Mouse (Mus musculus) T-cell, adult 2 months (primary cell): ENCODE measurements around the gene Nwd1.
A peak's percentile ranks its signal among the peaks of the same experiment; 100 is the strongest.
"Not testable (repeated sequence)": the region's sequence is repeated elsewhere in the genome, so short reads cannot be mapped to it uniquely, and the experiment has no call there.

Experiments used
- DNase-seq: peaks from one replicate; pipeline ENCODE4 v3.0.0; 2022; ENCODE audit warnings: low spot score

Nwd1 gene

GRCm38 (mm10) chr8:72646060-72646767, at the start of gene Nwd1:
Nwd1 (plus strand) TSS chr8:72646711.
- peak; percentile 14 for DNase-seq

- DNase-seq, result no peak
Measured at GRCm38 (mm10) chr8:72642885-72643284, 3.6 kb upstream of the Nwd1 start.

GRCm38 (mm10) chr8:72644601-72645000, 1.9 kb upstream of the Nwd1 start:
- DNase-seq, result no peak

- no peak for DNase-seq
Measured at GRCm38 (mm10) chr8:72646768-72647143, 245 bp downstream of the Nwd1 start.

GRCm38 (mm10) chr8:72650697-72651096, 4.2 kb downstream of the Nwd1 start:
- no peak for DNase-seq

- peak; percentile 2 for DNase-seq
Measured at GRCm38 (mm10) chr8:72654565-72655521, 8.3 kb downstream of the Nwd1 start.

GRCm38 (mm10) chr8:72655522-72655912, 9.0 kb downstream of the Nwd1 start:
- no peak for DNase-seq

GRCm38 (mm10) chr8:72659967-72660366, 13.5 kb downstream of the Nwd1 start:
- no peak for DNase-seq

- DNase-seq, result no peak
Measured at GRCm38 (mm10) chr8:72664107-72664652, 17.7 kb downstream of the Nwd1 start.

- DNase-seq, result no peak
Measured at GRCm38 (mm10) chr8:72664757-72665156, 18.2 kb downstream of the Nwd1 start.

GRCm38 (mm10) chr8:72665405-72665804, 18.9 kb downstream of the Nwd1 start:
- no peak for DNase-seq

GRCm38 (mm10) chr8:72668925-72669324, 22.4 kb downstream of the Nwd1 start:
- DNase-seq, result no peak

GRCm38 (mm10) chr8:72672802-72673201, 26.3 kb downstream of the Nwd1 start:
- DNase-seq, result no peak

- no peak for DNase-seq
Measured at GRCm38 (mm10) chr8:72674184-72674583, 27.7 kb downstream of the Nwd1 start.

- DNase-seq, result no peak
Measured at GRCm38 (mm10) chr8:72676436-72676835, 29.9 kb downstream of the Nwd1 start.

GRCm38 (mm10) chr8:72676844-72677243, 30.3 kb downstream of the Nwd1 start:
- DNase-seq, result not testable (repeated sequence)

- no peak for DNase-seq
Measured at GRCm38 (mm10) chr8:72677331-72677730, 30.8 kb downstream of the Nwd1 start.

GRCm38 (mm10) chr8:72680133-72680532, 33.6 kb downstream of the Nwd1 start:
- peak; percentile 39 for DNase-seq

- no peak for DNase-seq
Measured at GRCm38 (mm10) chr8:72682051-72682687, 35.7 kb downstream of the Nwd1 start.

GRCm38 (mm10) chr8:72683010-72683521, 36.6 kb downstream of the Nwd1 start:
- DNase-seq, result no peak

GRCm38 (mm10) chr8:72683572-72684099, 37.1 kb downstream of the Nwd1 start:
- DNase-seq, result not testable (repeated sequence)
